Mouse (Mus musculus): ENCODE data around the gene Rtl8c. TPM values are rescaled to one million over a fixed set of nuclear protein-coding genes. Genes with fewer than 3 reads are reported as not detected.

Gene Rtl8c
- 9.5 TPM for polyA plus RNA-seq (2017; shearing (Covaris generic))

GRCm38 (mm10) chrX:53607242-53608121 is at the start of gene Rtl8c:
Gene Rtl8c, plus strand, starts transcription at chrX:53608032.

GRCm38 (mm10) chrX:53608879-53609278 is 1.0 kb downstream of the Rtl8c start, which contains the start of gene Gm14597:
Gene Gm14597, minus strand, starts transcription at chrX:53608979.

GRCm38 (mm10) chrX:53642980-53643961 is 35.4 kb downstream of the Rtl8c start, which contains the start of gene Rtl8a:
Gene Rtl8a, minus strand, starts transcription at chrX:53643682.

Other genes starting within 250 kb of the Rtl8c start
- 12.4 TPM for gene Mospd1, start 237.5 kb upstream of the Rtl8c start, polyA plus RNA-seq (2017; shearing (Covaris generic))
- gene Etd, start 173.1 kb upstream of the Rtl8c start, polyA plus RNA-seq (2017; shearing (Covaris generic)) = not detected
- not detected for gene Gm14597, start 947 bp downstream of the Rtl8c start, polyA plus RNA-seq (2017; shearing (Covaris generic))
- gene Rtl8a, start 35.6 kb downstream of the Rtl8c start, polyA plus RNA-seq (2017; shearing (Covaris generic)) = 7.4 TPM
- 5.9 TPM for gene Rtl8b, start 62.4 kb downstream of the Rtl8c start, polyA plus RNA-seq (2017; shearing (Covaris generic))
- gene 4930502E18Rik, start 116.8 kb downstream of the Rtl8c start, polyA plus RNA-seq (2017; shearing (Covaris generic)) = not detected
- not detected for gene 1700013H16Rik, start 149.8 kb downstream of the Rtl8c start, polyA plus RNA-seq (2017; shearing (Covaris generic))
- gene Zfp36l3, start 168.4 kb downstream of the Rtl8c start, polyA plus RNA-seq (2017; shearing (Covaris generic)) = not detected
- gene Xlr, start 189.7 kb downstream of the Rtl8c start, polyA plus RNA-seq (2017; shearing (Covaris generic)) = 0.55 TPM